Mouse (Mus musculus) small intestine, adult 2 months (tissue): ENCODE data around the gene Nt5c2.

ENCODE experiments used
- CTCF ChIP-seq: fragments of 200-500 bp; IDR thresholded peaks from 2 replicates; pipeline ENCODE4 v1.5.1; 2012; ENCODE audit warnings: low read depth, mild to moderate bottlenecking, control low read depth, inconsistent platforms, low read length, moderate library complexity, mixed read lengths; ENCODE audit not compliant: insufficient replicate concordance, insufficient read length; ENCODE audit errors: extremely low read depth
- POLR2A ChIP-seq: fragments of 200-500 bp; IDR thresholded peaks from 2 replicates; pipeline ENCODE4 v1.6.1; 2012; ENCODE audit warnings: low read depth, mild to moderate bottlenecking, control low read depth, inconsistent platforms, low read length, moderate library complexity

GRCm38 (mm10) chr19:46961047-46961651, 53.8 kb downstream of the Nt5c2 start:
- TF ChIP-seq POLR2A (no peak), CTCF (no peak)
